Mouse (Mus musculus) liver, postnatal 0 days (tissue): Measurements from ENCODE around the gene Ctxn1.

ENCODE experiments used
- CTCF ChIP-seq: sonication (generic); IDR thresholded peaks from 2 replicates; pipeline ENCODE4 v1.5.1; 2016; ENCODE audit warnings: antibody characterized with exemption, low read depth
- EP300 ChIP-seq: IDR thresholded peaks from 2 replicates; pipeline ENCODE4 v1.6.1; 2016; ENCODE audit warnings: antibody characterized with exemption, low read depth, mild to moderate bottlenecking

DNA sequence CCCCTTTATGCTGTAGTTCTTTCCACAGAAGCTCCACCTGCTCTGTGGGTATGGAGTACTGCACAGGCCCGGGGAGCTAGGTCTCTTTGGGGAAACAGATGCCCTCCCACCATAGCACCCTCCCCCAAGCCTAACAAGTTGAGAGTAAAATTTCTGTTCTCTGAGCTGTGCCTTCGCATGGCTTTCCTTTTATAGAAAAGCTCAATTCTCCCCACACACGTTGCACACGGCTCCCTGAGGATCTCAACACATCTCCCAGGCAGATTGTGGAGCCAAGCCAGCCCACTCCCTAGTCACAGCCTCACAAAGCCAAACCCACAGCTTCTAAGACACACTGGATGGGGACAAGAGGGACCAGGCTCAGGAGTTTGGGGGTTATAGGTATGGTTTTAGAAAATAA, 2.2 kb downstream of the Ctxn1 start:
- TF ChIP-seq CTCF (no peak), EP300 (no peak)
